Mouse (Mus musculus) heart, embryonic 11.5 days (tissue): ENCODE measurements at regions not wholly inside any gene's neighbourhood (a gene's known extent, or its start where the extent isn't known, plus 50 kb on each side); places are given as distances from the start of the nearest gene placed in this dataset.

Source experiments
- ATAC-seq: fragments of 200-750 bp; cut with Nextera tagmentation; replicated peaks from 2 replicates; pipeline ENCODE4 v1.8.0; 2017; ENCODE audit warnings: moderate library complexity; ENCODE audit not compliant: insufficient number of reproducible peaks, low FRiP score, low TSS enrichment
- H3K27ac ChIP-seq: fragments of 300-500 bp; sonication (generic); 2 replicates; pipeline ENCODE4 v1.5.1; 2014; ENCODE audit warnings: mild to moderate bottlenecking, low read depth, low read length
- H3K27me3 ChIP-seq: fragments of 300-500 bp; sonication (generic); 2 replicates; pipeline ENCODE4 v1.6.1; 2014; ENCODE audit warnings: mild to moderate bottlenecking, low read length, mixed read lengths; ENCODE audit not compliant: control insufficient read depth, insufficient read depth
- H3K36me3 ChIP-seq: fragments of 300-500 bp; sonication (generic); 2 replicates; pipeline ENCODE4 v1.6.1; 2014; ENCODE audit warnings: mild to moderate bottlenecking, low read length, moderate library complexity, mixed read lengths; ENCODE audit not compliant: control insufficient read depth, insufficient read depth
- H3K4me1 ChIP-seq: fragments of 300-500 bp; sonication (generic); 2 replicates; pipeline ENCODE4 v1.6.1; 2014; ENCODE audit warnings: low read length; ENCODE audit not compliant: control insufficient read depth, insufficient read depth
- H3K4me2 ChIP-seq: fragments of 300-500 bp; sonication (generic); 2 replicates; pipeline ENCODE4 v1.6.1; 2014; ENCODE audit warnings: mild to moderate bottlenecking, moderate library complexity
- H3K4me3 ChIP-seq: fragments of 300-500 bp; sonication (generic); 2 replicates; pipeline ENCODE4 v1.5.1; 2014; ENCODE audit warnings: low read depth, low read length
- H3K9ac ChIP-seq: fragments of 300-500 bp; sonication (generic); 2 replicates; pipeline ENCODE4 v1.6.1; 2014; ENCODE audit warnings: mild to moderate bottlenecking, low read depth, low read length, moderate library complexity
- H3K9me3 ChIP-seq: fragments of 300-500 bp; sonication (generic); replicated peaks from 2 replicates; pipeline ENCODE4 v1.6.1; 2016; ENCODE audit warnings: low read length; ENCODE audit not compliant: control insufficient read depth
- WGBS: fragments of 180-500 bp; shearing (Covaris S2); extraction: QIAGEN DNeasy Blood & Tissue Kit; methylation state at CpG from one replicate; pipeline ENCODE4 v1.1.7; 2014; ENCODE audit not compliant: insufficient replicate concordance; 5-methylcytosine and 5-hydroxymethylcytosine counted together

DNA sequence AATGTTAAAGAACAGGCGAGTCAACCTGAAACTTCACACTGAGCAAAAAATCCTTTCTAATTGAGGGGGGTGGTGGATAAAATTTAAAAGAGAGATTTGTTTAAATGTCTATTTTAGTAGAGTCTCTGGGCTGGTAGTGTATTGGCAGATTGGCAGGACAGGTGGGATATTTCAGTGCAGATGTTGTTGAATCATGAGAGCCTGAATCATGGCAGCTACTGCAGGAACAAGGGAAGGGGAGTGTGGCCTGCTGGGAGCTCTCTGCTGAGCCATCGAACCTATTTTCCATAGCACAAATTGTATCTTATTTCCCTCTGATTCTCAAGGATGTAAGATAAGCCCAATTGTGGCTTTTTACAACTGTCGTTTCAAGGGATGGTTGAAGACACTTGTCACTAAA is 760.0 kb upstream of the Lrrc6 start:
- H3K4me1 ChIP-seq, result no peaks in the 10 kb centered on the region
- ATAC-seq, result no peak
- H3K9ac ChIP-seq, result no peak overlapping the region
- H3K36me3 ChIP-seq, result no peaks in the 10 kb centered on the region
- no peak overlapping the region for H3K4me2 ChIP-seq
- no peaks in the 10 kb centered on the region for H3K9me3 ChIP-seq
- H3K27ac ChIP-seq, result no peak overlapping the region
- no peak overlapping the region for H3K4me3 ChIP-seq
- no peaks in the 10 kb centered on the region for H3K27me3 ChIP-seq
- 63% methylated on average over 3 of the region's 3 CpGs for WGBS

DNA sequence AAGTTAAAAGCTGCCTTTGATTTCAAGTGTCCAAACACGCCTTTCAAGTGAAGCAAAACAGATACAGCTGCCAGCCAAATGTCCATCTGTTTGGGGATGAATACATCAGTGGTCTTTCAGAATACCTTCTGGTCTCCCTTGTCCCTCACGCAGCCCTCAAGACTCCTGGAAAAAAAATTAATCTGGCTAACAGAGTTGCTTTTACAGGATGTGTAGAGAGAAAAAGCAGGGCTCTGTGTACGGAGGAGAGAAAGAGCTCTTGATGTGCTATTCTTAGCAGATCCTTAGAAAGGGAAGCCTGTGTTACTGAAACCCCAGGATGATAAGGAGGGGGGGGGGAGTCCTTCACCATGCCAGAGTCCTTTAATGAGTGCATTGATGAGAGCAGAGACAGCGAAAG is 748.4 kb upstream of the Lrrc6 start:
- ATAC-seq, result no peak
- Histone ChIP-seq H3K9me3 (no peaks in the 10 kb centered on the region), H3K27ac (peak overlapping the region; percentile 41), H3K27me3 (no peaks in the 10 kb centered on the region), H3K4me1 (peaks cover 18% of the 10 kb centered on the region), H3K4me3 (no peak overlapping the region), H3K9ac (peak overlapping the region; percentile 39; the same call in 1 of the 2 replicates), H3K4me2 (peak overlapping the region; percentile 47), H3K36me3 (no peaks in the 10 kb centered on the region)
- 16% methylated on average over 4 of the region's 4 CpGs for WGBS

GRCm38 (mm10) chr15:67248471-67248870 is 747.8 kb upstream of the Lrrc6 start:
- Histone ChIP-seq H3K4me2 (no peak overlapping the region), H3K9me3 (no peaks in the 10 kb centered on the region), H3K27me3 (no peaks in the 10 kb centered on the region), H3K27ac (no peak overlapping the region), H3K4me3 (no peak overlapping the region), H3K9ac (no peak overlapping the region), H3K4me1 (peaks cover 18% of the 10 kb centered on the region), H3K36me3 (no peaks in the 10 kb centered on the region)
- ATAC-seq, result no peak

GRCm38 (mm10) chr15:67245658-67246268 is 745.1 kb upstream of the Lrrc6 start:
- Histone ChIP-seq H3K27me3 (no peaks in the 10 kb centered on the region), H3K9me3 (no peaks in the 10 kb centered on the region), H3K27ac (no peak overlapping the region), H3K4me1 (peaks cover 16% of the 10 kb centered on the region), H3K36me3 (no peaks in the 10 kb centered on the region), H3K4me3 (no peak overlapping the region), H3K9ac (no peak overlapping the region), H3K4me2 (no peak overlapping the region)
- 76% methylated on average over 4 of the region's 4 CpGs for WGBS
- no peak for ATAC-seq

- 58% methylated on average over 10 of the region's 10 CpGs for WGBS
- H3K36me3 ChIP-seq, result no peaks in the 10 kb centered on the region
- H3K4me2 ChIP-seq, result no peak overlapping the region
- H3K9me3 ChIP-seq, result no peaks in the 10 kb centered on the region
- H3K9ac ChIP-seq, result no peak overlapping the region
- no peak for ATAC-seq
- no peak overlapping the region for H3K4me3 ChIP-seq
- no peak overlapping the region for H3K27ac ChIP-seq
- H3K4me1 ChIP-seq, result peaks cover 10% of the 10 kb centered on the region
- no peaks in the 10 kb centered on the region for H3K27me3 ChIP-seq
Measured at GRCm38 (mm10) chr15:67244908-67245657, 744.4 kb upstream of the Lrrc6 start.

- Histone ChIP-seq H3K4me1 (no peaks in the 10 kb centered on the region), H3K4me3 (no peak overlapping the region), H3K9ac (no peak overlapping the region), H3K27ac (no peak overlapping the region), H3K36me3 (no peaks in the 10 kb centered on the region; the same call in 1 of the 2 replicates), H3K9me3 (no peaks in the 10 kb centered on the region), H3K4me2 (no peak overlapping the region), H3K27me3 (no peaks in the 10 kb centered on the region)
- ATAC-seq, result no peak
- 77% methylated on average over 5 of the region's 5 CpGs for WGBS
Measured at GRCm38 (mm10) chr15:67235107-67235785, 734.5 kb upstream of the Lrrc6 start.

DNA sequence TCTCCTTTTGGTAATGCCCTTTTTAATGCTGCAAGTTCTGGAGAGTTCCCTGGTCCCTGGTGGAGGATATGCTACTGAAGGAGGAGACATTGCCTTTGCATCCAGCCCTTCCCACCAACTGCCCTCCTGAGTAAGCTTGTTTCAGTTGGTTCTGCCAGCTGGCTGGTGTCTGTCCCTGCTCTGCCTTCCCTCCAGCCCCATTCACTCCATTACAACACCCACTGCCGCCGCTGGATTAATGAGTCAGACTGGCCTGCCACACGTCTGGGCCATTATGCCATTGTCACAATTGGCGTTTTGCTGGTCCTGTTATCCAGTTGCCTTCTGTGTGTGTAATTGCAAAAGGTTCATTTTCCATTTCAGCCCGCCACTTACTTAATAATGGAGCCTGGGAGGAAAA is 728.6 kb upstream of the Lrrc6 start:
- 73% methylated on average over 5 of the region's 5 CpGs for WGBS
- Histone ChIP-seq H3K4me2 (no peak overlapping the region), H3K9me3 (no peaks in the 10 kb centered on the region), H3K4me3 (no peak overlapping the region), H3K27ac (no peak overlapping the region), H3K4me1 (no peaks in the 10 kb centered on the region; the same call in 1 of the 2 replicates), H3K27me3 (no peaks in the 10 kb centered on the region), H3K36me3 (no peaks in the 10 kb centered on the region; the same call in 1 of the 2 replicates), H3K9ac (no peak overlapping the region)
- no peak for ATAC-seq

- Histone ChIP-seq H3K9ac (no peak overlapping the region), H3K27ac (no peak overlapping the region), H3K36me3 (no peaks in the 10 kb centered on the region; the same call in 1 of the 2 replicates), H3K9me3 (no peaks in the 10 kb centered on the region), H3K4me2 (no peak overlapping the region), H3K27me3 (no peaks in the 10 kb centered on the region), H3K4me3 (no peak overlapping the region), H3K4me1 (no peaks in the 10 kb centered on the region; the same call in 1 of the 2 replicates)
- 77% methylated on average over 2 of the region's 2 CpGs for WGBS
- ATAC-seq, result no peak
Measured at GRCm38 (mm10) chr15:67228633-67229032, 727.9 kb upstream of the Lrrc6 start.
